Mouse (Mus musculus) embryonic facial prominence, embryonic 11.5 days (tissue): ENCODE results near the gene Gtf3c2. TPM values are rescaled to one million over a fixed set of nuclear protein-coding genes. Genes with fewer than 3 reads are reported as not detected.

ENCODE experiments used
- ATAC-seq: fragments of 200-750 bp; cut with Nextera tagmentation; replicated peaks from 2 replicates; pipeline ENCODE4 v1.8.0; 2017; ENCODE audit warnings: low read depth; ENCODE audit not compliant: insufficient number of reproducible peaks, low FRiP score, low TSS enrichment
- DNase-seq: peaks from one replicate; pipeline ENCODE4 v3.0.0-alpha.2; 2015; ENCODE audit warnings: low spot score
- H3K27ac ChIP-seq: fragments of 300-500 bp; sonication (generic); replicated peaks from 2 replicates; pipeline ENCODE4 v1.5.1; 2014; ENCODE audit warnings: mild to moderate bottlenecking, low read depth, low read length, control low read depth
- H3K27me3 ChIP-seq: fragments of 300-500 bp; sonication (generic); 2 replicates; pipeline ENCODE4 v1.6.1; 2014; ENCODE audit warnings: mild to moderate bottlenecking, low read length, moderate library complexity, mixed read lengths; ENCODE audit not compliant: control insufficient read depth, insufficient read depth
- H3K36me3 ChIP-seq: fragments of 300-500 bp; sonication (generic); replicated peaks from 2 replicates; pipeline ENCODE4 v1.6.1; 2014; ENCODE audit warnings: low read depth, mild to moderate bottlenecking, low read length, moderate library complexity, mixed read lengths; ENCODE audit not compliant: control insufficient read depth, insufficient read depth
- H3K4me1 ChIP-seq: fragments of 300-500 bp; sonication (generic); 2 replicates; pipeline ENCODE4 v1.6.1; 2014; ENCODE audit warnings: low read length, mixed read lengths; ENCODE audit not compliant: control insufficient read depth, insufficient read depth
- H3K4me2 ChIP-seq: fragments of 300-500 bp; sonication (generic); 2 replicates; pipeline ENCODE4 v1.6.1; 2014; ENCODE audit warnings: low read depth, mild to moderate bottlenecking, control low read depth, low read length, moderate library complexity
- H3K4me3 ChIP-seq: fragments of 300-500 bp; sonication (generic); 2 replicates; pipeline ENCODE4 v1.5.1; 2014; ENCODE audit warnings: low read depth, low read length, control low read depth
- H3K9ac ChIP-seq: fragments of 300-500 bp; sonication (generic); replicated peaks from 2 replicates; pipeline ENCODE4 v1.6.1; 2014; ENCODE audit warnings: mild to moderate bottlenecking, control low read depth, low read length
- H3K9me3 ChIP-seq: fragments of 300-500 bp; sonication (generic); replicated peaks from 2 replicates; pipeline ENCODE4 v1.6.1; 2016; ENCODE audit warnings: mild to moderate bottlenecking, low read length, inconsistent platforms, mixed read lengths; ENCODE audit not compliant: control insufficient read depth
- WGBS: fragments of 180-500 bp; shearing (Covaris S2); extraction: QIAGEN DNeasy Blood & Tissue Kit; methylation state at CpG from one replicate; pipeline ENCODE4 v1.1.7; 2014; 5-methylcytosine and 5-hydroxymethylcytosine counted together
- polyA plus RNA-seq: library from polyadenylated mRNA; unstranded; fragments of >200 nt; fragmentation: Nextera tagmentation; extraction: Ambion mirVana; gene quantifications from 2 replicates; pipeline ENCODE4 v1.2.1, GENCODE M21; 2014

The Gtf3c2 gene
- polyA plus RNA-seq, 1 experiment from 2014 or later = 66.6 TPM

- Histone ChIP-seq H3K9ac (no peak overlapping the region), H3K9me3 (no peaks in the 10 kb centered on the region), H3K4me3 (no peak overlapping the region), H3K36me3 (no peaks in the 10 kb centered on the region), H3K4me1 (no peaks in the 10 kb centered on the region), H3K4me2 (no peak overlapping the region), H3K27me3 (no peaks in the 10 kb centered on the region), H3K27ac (no peak overlapping the region)
- ATAC-seq (no peak), DNase-seq (no peak)
- 79% methylated on average over 8 of the region's 8 CpGs for WGBS
These were observed 58.8 kb downstream of the Gtf3c2 start for GRCm38 (mm10) chr5:31121111-31121510.

- Histone ChIP-seq H3K27me3 (no peaks in the 10 kb centered on the region), H3K36me3 (no peaks in the 10 kb centered on the region), H3K9ac (no peak overlapping the region), H3K9me3 (no peaks in the 10 kb centered on the region), H3K4me2 (no peak overlapping the region), H3K4me1 (no peaks in the 10 kb centered on the region), H3K4me3 (no peak overlapping the region), H3K27ac (no peak overlapping the region)
- WGBS = 23% methylated on average over 10 of the region's 10 CpGs
- ATAC-seq (no peak), DNase-seq (no peak)
These were observed 63.0 kb downstream of the Gtf3c2 start for GRCm38 (mm10) chr5:31116912-31117311.

GRCm38 (mm10) chr5:31116354-31116753 is 63.6 kb downstream of the Gtf3c2 start, which contains the start of gene Trim54:
Trim54 (plus strand) TSS chr5:31116712.
- H3K4me3 ChIP-seq = no peak within 1 kb of the TSS
- ATAC-seq = no peak
- no peak within 1 kb of the TSS for H3K9ac ChIP-seq
- H3K27me3 ChIP-seq = no peaks in the 10 kb centered on the region
- WGBS = 42% methylated on average over 3 of the region's 3 CpGs
- H3K9me3 ChIP-seq = no peaks in the 10 kb centered on the region
- no peak within 1 kb of the TSS for H3K27ac ChIP-seq
- DNase-seq = no peak
- no peak within 1 kb of the TSS for H3K4me2 ChIP-seq
- no peaks in the 10 kb centered on the region for H3K4me1 ChIP-seq
- no peaks in the 10 kb centered on the region for H3K36me3 ChIP-seq

GRCm38 (mm10) chr5:31110781-31111180 is 69.2 kb downstream of the Gtf3c2 start:
- Histone ChIP-seq H3K27me3 (no peaks in the 10 kb centered on the region), H3K4me2 (no peak overlapping the region), H3K4me3 (no peak overlapping the region), H3K9me3 (no peaks in the 10 kb centered on the region), H3K27ac (no peak overlapping the region), H3K4me1 (no peaks in the 10 kb centered on the region), H3K36me3 (no peaks in the 10 kb centered on the region), H3K9ac (no peak overlapping the region)
- peak; percentile 18 for DNase-seq
- WGBS = 40% methylated on average over 7 of the region's 7 CpGs
- ATAC-seq = no peak

- Histone ChIP-seq H3K27me3 (no peaks in the 10 kb centered on the region), H3K36me3 (no peaks in the 10 kb centered on the region), H3K4me3 (no peak within 1 kb of the TSS), H3K9me3 (no peaks in the 10 kb centered on the region), H3K9ac (no peak within 1 kb of the TSS), H3K27ac (no peak within 1 kb of the TSS), H3K4me2 (no peak within 1 kb of the TSS), H3K4me1 (no peaks in the 10 kb centered on the region)
- DNase-seq = no peak
- ATAC-seq = no peak
- WGBS = 89% methylated on average over 18 of the region's 18 CpGs
These were observed 71.9 kb downstream of the Gtf3c2 start, which contains the start of gene Slc30a3 for GRCm38 (mm10) chr5:31108000-31108490. Slc30a3 (minus strand) TSS chr5:31108237.

Other genes with a start within 250 kb of the Gtf3c2 start
- gene Cgref1, start 234.6 kb downstream of the Gtf3c2 start, polyA plus RNA-seq = 3.7 and 4.4 TPM in 2 replicates
- gene Preb, start 219.8 kb downstream of the Gtf3c2 start, polyA plus RNA-seq = 88.2 and 95.1 TPM in 2 replicates
- not detected in 2 replicates for gene Tcf23, start 211.5 kb downstream of the Gtf3c2 start, polyA plus RNA-seq
- gene Atraid, start 131.8 kb downstream of the Gtf3c2 start, polyA plus RNA-seq = 88.2 and 105 TPM in 2 replicates
- gene Slc5a6, start 131.2 kb downstream of the Gtf3c2 start, polyA plus RNA-seq = 6.6 and 6.7 TPM in 2 replicates
- 21.3 and 23.5 TPM in 2 replicates for gene Cad, start 125.4 kb downstream of the Gtf3c2 start, polyA plus RNA-seq
- gene Dnajc5g, start 73.9 kb downstream of the Gtf3c2 start, polyA plus RNA-seq = not detected in 2 replicates
- gene Slc30a3, start 71.9 kb downstream of the Gtf3c2 start, polyA plus RNA-seq = 0.46 and 0.59 TPM in 2 replicates
- not detected in 2 replicates for gene Trim54, start 63.4 kb downstream of the Gtf3c2 start, polyA plus RNA-seq
- gene Ucn, start 41.3 kb downstream of the Gtf3c2 start, polyA plus RNA-seq = not detected in 2 replicates
- 50.5 and 50.8 TPM in 2 replicates for gene Mpv17, start 25.9 kb downstream of the Gtf3c2 start, polyA plus RNA-seq
- gene Gm29609, start 233 bp downstream of the Gtf3c2 start, polyA plus RNA-seq = 1.2 and 1.3 TPM in 2 replicates
- 150 and 158 TPM in 2 replicates for gene Snx17, start 13.1 kb upstream of the Gtf3c2 start, polyA plus RNA-seq
- gene Eif2b4, start 13.3 kb upstream of the Gtf3c2 start, polyA plus RNA-seq = 68.2 and 81.7 TPM in 2 replicates
- 4.0 and 5.0 TPM in 2 replicates for gene Zfp513, start 22.2 kb upstream of the Gtf3c2 start, polyA plus RNA-seq
- 142 and 147 TPM in 2 replicates for gene Ppm1g, start 40.5 kb upstream of the Gtf3c2 start, polyA plus RNA-seq
- 138 and 140 TPM in 2 replicates for gene Nrbp1, start 60.7 kb upstream of the Gtf3c2 start, polyA plus RNA-seq
- 0.57 and 0.58 TPM in 2 replicates for gene Gm9970, start 61.1 kb upstream of the Gtf3c2 start, polyA plus RNA-seq
- gene Krtcap3, start 71.5 kb upstream of the Gtf3c2 start, polyA plus RNA-seq = 12.4 and 14.6 TPM in 2 replicates
- gene Ift172, start 111.0 kb upstream of the Gtf3c2 start, polyA plus RNA-seq = 31.2 and 38.6 TPM in 2 replicates
- gene Fndc4, start 115.9 kb upstream of the Gtf3c2 start, polyA plus RNA-seq = 58.2 and 67.5 TPM in 2 replicates
- gene Gckr, start 117.3 kb upstream of the Gtf3c2 start, polyA plus RNA-seq = 0.48 and 0.49 TPM in 2 replicates